Comparison of ENCODE assay signal across 11 mouse cellular contexts in the genomic region with DNA sequence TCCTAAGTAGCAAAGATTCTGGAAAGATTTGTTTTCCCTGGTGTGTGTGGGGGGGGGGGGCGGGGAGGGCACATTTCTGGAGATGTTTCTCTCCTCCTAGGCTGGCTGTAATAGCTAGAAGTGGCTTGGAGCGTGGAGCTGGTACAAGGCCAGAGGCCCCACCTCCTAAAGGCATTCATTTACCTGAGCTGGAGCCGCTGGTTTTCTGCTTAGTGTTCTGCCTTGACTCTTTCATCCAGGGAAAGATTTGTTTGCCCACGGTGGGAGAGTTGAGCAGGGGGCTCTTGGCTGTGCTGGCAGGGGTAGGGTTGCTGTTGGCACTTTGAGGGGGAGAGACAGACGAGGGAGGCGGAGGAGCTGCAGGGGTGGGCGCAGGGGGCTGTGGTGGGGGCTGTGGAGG. TPM values are rescaled to one million over a fixed set of nuclear protein-coding genes. Genes with fewer than 3 reads are reported as not detected.
DNase-seq lines count a peak whose midpoint lies in the region; ATAC-seq and TF ChIP-seq lines count a peak whose summit lies in the region.
"Had no signal": no experiment of that assay in that cellular context is flagged by ENCODE, and none has a peak within 500 bp of the region (broad histone marks: within the 10 kb centered on the region; RNA-seq: fewer than 3 reads in every experiment).

No protein-coding gene starts in this region.

- no peak overlapping the region for H3K4me3 ChIP-seq in forebrain, embryonic 11.5 days (ENCODE audit: low read depth, low read length)
- no peak overlapping the region for H3K4me3 ChIP-seq in forebrain, embryonic 15.5 days
- H3K4me3 ChIP-seq in midbrain, postnatal 0 days (ENCODE audit: low read depth, low read length), result no peak overlapping the region
- no peak overlapping the region for H3K4me3 ChIP-seq in midbrain, embryonic 14.5 days (replicated peaks; ENCODE audit: low read depth, low read length)
- peak overlapping the region; percentile 37 for H3K4me3 ChIP-seq in limb, embryonic 14.5 days (replicated peaks; ENCODE audit: low read length)

- 3% methylated on average over 7 of the region's 7 CpGs for WGBS in forebrain, embryonic 11.5 days
- WGBS in forebrain, embryonic 15.5 days, result 3% methylated on average over 7 of the region's 7 CpGs
- 5% methylated on average over 7 of the region's 7 CpGs for WGBS in midbrain, postnatal 0 days
- WGBS in midbrain, embryonic 14.5 days, result 2% methylated on average over 7 of the region's 7 CpGs
- WGBS in limb, embryonic 14.5 days, result 23% methylated on average over 6 of the region's 7 CpGs

- TF ChIP-seq POLR2A in limb, embryonic 14.5 days (IDR thresholded peaks at IDR 0.05; ENCODE audit: borderline replicate concordance, extremely low read depth, insufficient read depth, insufficient read length), result no peak

- peak; percentile 48 for DNase-seq in forebrain, embryonic 11.5 days (ENCODE audit: low spot score)
- DNase-seq in midbrain, postnatal 0 days (ENCODE audit: low spot score), result no peak
- no peak for DNase-seq in midbrain, embryonic 14.5 days
- no peak for DNase-seq in limb, embryonic 14.5 days (ENCODE audit: low spot score)
- no peak for DNase-seq in adrenal gland, postnatal 10 days
- no peak for DNase-seq in thymus, adult 18-20 months
- no peak for DNase-seq in ovary, adult 18-20 months (ENCODE audit: low spot score)
- DNase-seq: layer of hippocampus, postnatal 36 days had no signal

- H3K4me1 ChIP-seq in forebrain, embryonic 11.5 days (replicated peaks; ENCODE audit: control insufficient read depth, insufficient read depth, low read length), result 0 out of 2 replicates have a peak, but pooled peaks cover 3% of the 10 kb centered on the region
- peaks cover 6% of the 10 kb centered on the region; the same call in 1 of the 2 replicates for H3K4me1 ChIP-seq in forebrain, embryonic 15.5 days
- H3K4me1 ChIP-seq in midbrain, postnatal 0 days (ENCODE audit: insufficient read depth, low read length), result no peaks in the 10 kb centered on the region
- no peaks in the 10 kb centered on the region for H3K4me1 ChIP-seq in midbrain, embryonic 14.5 days (ENCODE audit: control insufficient read depth, insufficient read depth, low read length)
- peaks cover 31% of the 10 kb centered on the region for H3K4me1 ChIP-seq in limb, embryonic 14.5 days (ENCODE audit: control insufficient read depth, insufficient read depth, low read length)

- H3K36me3 ChIP-seq in forebrain, embryonic 11.5 days (ENCODE audit: control insufficient read depth, insufficient read depth, low read length), result no peaks in the 10 kb centered on the region
- no peaks in the 10 kb centered on the region for H3K36me3 ChIP-seq in forebrain, embryonic 15.5 days
- H3K36me3 ChIP-seq in midbrain, postnatal 0 days (ENCODE audit: insufficient read depth, low read length), result no peaks in the 10 kb centered on the region
- no peaks in the 10 kb centered on the region for H3K36me3 ChIP-seq in midbrain, embryonic 14.5 days (ENCODE audit: control insufficient read depth, insufficient read depth, low read length)
- peaks cover 20% of the 10 kb centered on the region for H3K36me3 ChIP-seq in limb, embryonic 14.5 days (ENCODE audit: control insufficient read depth, insufficient read depth, low read length)
- H3K36me3 ChIP-seq: midbrain, embryonic 12.5 days had no signal

- ATAC-seq in forebrain, embryonic 11.5 days (replicated peaks; ENCODE audit: low FRiP score), result no peak
- no peak for ATAC-seq in forebrain, embryonic 15.5 days (replicated peaks)
- no peak for ATAC-seq in midbrain, postnatal 0 days (ENCODE audit: low FRiP score)
- ATAC-seq in midbrain, embryonic 14.5 days (ENCODE audit: low FRiP score, low TSS enrichment), result no peak
- ATAC-seq in limb, embryonic 14.5 days (ENCODE audit: low FRiP score, low read depth), result no peak

- H3K9me3 ChIP-seq in forebrain, embryonic 11.5 days (ENCODE audit: control insufficient read depth, low read length), result no peaks in the 10 kb centered on the region
- no peaks in the 10 kb centered on the region for H3K9me3 ChIP-seq in forebrain, embryonic 15.5 days
- H3K9me3 ChIP-seq in midbrain, postnatal 0 days (ENCODE audit: low read length), result no peaks in the 10 kb centered on the region
- no peaks in the 10 kb centered on the region for H3K9me3 ChIP-seq in midbrain, embryonic 14.5 days (ENCODE audit: control insufficient read depth, low read length)
- H3K9me3 ChIP-seq in limb, embryonic 14.5 days (ENCODE audit: control insufficient read depth, low read length), result no peaks in the 10 kb centered on the region
- H3K9me3 ChIP-seq: midbrain, embryonic 12.5 days had no signal

- H3K27me3 ChIP-seq in forebrain, embryonic 11.5 days (ENCODE audit: control insufficient read depth, insufficient read depth, low read length), result peaks cover 96% of the 10 kb centered on the region
- H3K27me3 ChIP-seq in forebrain, embryonic 15.5 days, result peaks cover 95% of the 10 kb centered on the region
- peaks cover 76% of the 10 kb centered on the region for H3K27me3 ChIP-seq in midbrain, postnatal 0 days (ENCODE audit: insufficient read depth, low read length)
- H3K27me3 ChIP-seq in midbrain, embryonic 14.5 days (ENCODE audit: control insufficient read depth, insufficient read depth, low read length), result peaks cover 91% of the 10 kb centered on the region
- H3K27me3 ChIP-seq in limb, embryonic 14.5 days (ENCODE audit: control insufficient read depth, insufficient read depth, low read length), result peaks cover 71% of the 10 kb centered on the region

- H3K9ac ChIP-seq in forebrain, embryonic 11.5 days (ENCODE audit: low read length), result no peak overlapping the region
- H3K9ac ChIP-seq in forebrain, embryonic 15.5 days (replicated peaks), result no peak overlapping the region
- no peak overlapping the region for H3K9ac ChIP-seq in midbrain, postnatal 0 days (replicated peaks; ENCODE audit: low read length, poor library complexity, severe bottlenecking)
- H3K9ac ChIP-seq in midbrain, embryonic 14.5 days (replicated peaks; ENCODE audit: low read length), result no peak overlapping the region
- H3K9ac ChIP-seq in limb, embryonic 14.5 days (ENCODE audit: low read depth, low read length, severe bottlenecking), result no peak overlapping the region; the same call in 1 of the 2 replicates
- H3K9ac ChIP-seq: midbrain, embryonic 12.5 days had no signal

- H3K4me2 ChIP-seq in forebrain, embryonic 11.5 days (ENCODE audit: low read depth, low read length, severe bottlenecking), result no peak overlapping the region
- no peak overlapping the region for H3K4me2 ChIP-seq in forebrain, embryonic 15.5 days (replicated peaks)
- 0 out of 2 replicates have a peak overlapping the region, but pooled peaks have one; percentile 7 for H3K4me2 ChIP-seq in midbrain, postnatal 0 days (ENCODE audit: low read depth, low read length, poor library complexity, severe bottlenecking)
- H3K4me2 ChIP-seq in midbrain, embryonic 14.5 days (ENCODE audit: low read length), result no peak overlapping the region
- peak overlapping the region; percentile 56 for H3K4me2 ChIP-seq in limb, embryonic 14.5 days (replicated peaks; ENCODE audit: low read depth, low read length, severe bottlenecking)

- no peak for TF ChIP-seq CTCF in midbrain, postnatal 0 days (IDR thresholded peaks at IDR 0.05)

- H3K27ac ChIP-seq in forebrain, embryonic 11.5 days (ENCODE audit: low read depth, low read length), result no peak overlapping the region
- H3K27ac ChIP-seq in forebrain, embryonic 15.5 days (replicated peaks), result no peak overlapping the region
- H3K27ac ChIP-seq in midbrain, postnatal 0 days (ENCODE audit: low read depth, low read length), result no peak overlapping the region
- no peak overlapping the region for H3K27ac ChIP-seq in midbrain, embryonic 14.5 days (replicated peaks; ENCODE audit: low read depth, low read length)
- no peak overlapping the region for H3K27ac ChIP-seq in limb, embryonic 14.5 days (replicated peaks; ENCODE audit: low read depth, low read length)
- H3K27ac ChIP-seq: midbrain, embryonic 12.5 days had no signal

RNA-seq across cellular contexts. Expression of a gene that starts 5.4 kb away (rescaled TPM):
- polyA plus RNA-seq in forebrain, embryonic 11.5 days (2014; fragmentation: Nextera tagmentation; extraction: Ambion mirVana), result not detected in 2 replicates
- polyA plus RNA-seq in forebrain, embryonic 15.5 days (2015; fragmentation: Nextera tagmentation; extraction: Ambion mirVana), result not detected in 2 replicates
- not detected in 2 replicates for total RNA-seq in midbrain, postnatal 0 days (2014; rRNA removed)
- polyA plus RNA-seq in midbrain, postnatal 0 days (2015; fragmentation: Nextera tagmentation; extraction: Ambion mirVana), result not detected in 2 replicates
- polyA plus RNA-seq in midbrain, embryonic 14.5 days (2014; fragmentation: Nextera tagmentation; extraction: Ambion mirVana), result not detected in 2 replicates
- polyA plus RNA-seq in limb, embryonic 14.5 days (2012; rRNA removed), result 0.27 and 0.44 TPM in 2 replicates
- 0.29 and 0.70 TPM in 2 replicates for polyA plus RNA-seq in limb, embryonic 14.5 days (2014; fragmentation: Nextera tagmentation; extraction: Ambion mirVana)
- total RNA-seq in adrenal gland, postnatal 10 days (2021), result under 1 TPM; 0.27 to 0.94 TPM
- total RNA-seq: layer of hippocampus, postnatal 36 days had no signal
- polyA plus RNA-seq: midbrain, embryonic 12.5 days; spleen, adult 2 months had no signal

RNA-seq across cellular contexts. Expression of a gene that starts 7.3 kb away (rescaled TPM):
- polyA plus RNA-seq in forebrain, embryonic 11.5 days (2014; fragmentation: Nextera tagmentation; extraction: Ambion mirVana), result not detected in 2 replicates
- not detected in 2 replicates for polyA plus RNA-seq in forebrain, embryonic 15.5 days (2015; fragmentation: Nextera tagmentation; extraction: Ambion mirVana)
- total RNA-seq in midbrain, postnatal 0 days (2014; rRNA removed), result 1.6 and 3.0 TPM in 2 replicates
- not detected in 2 replicates for polyA plus RNA-seq in midbrain, postnatal 0 days (2015; fragmentation: Nextera tagmentation; extraction: Ambion mirVana)
- polyA plus RNA-seq in midbrain, embryonic 14.5 days (2014; fragmentation: Nextera tagmentation; extraction: Ambion mirVana), result 0.12 and 0.20 TPM in 2 replicates
- polyA plus RNA-seq in limb, embryonic 14.5 days (2012; rRNA removed), result 3.1 and 3.6 TPM in 2 replicates
- polyA plus RNA-seq in limb, embryonic 14.5 days (2014; fragmentation: Nextera tagmentation; extraction: Ambion mirVana), result 0.80 and 1.0 TPM in 2 replicates
- total RNA-seq in adrenal gland, postnatal 10 days (2021), result 1 to 10 TPM; 2.3 to 5.1 TPM
- total RNA-seq: layer of hippocampus, postnatal 36 days had no signal

RNA-seq across cellular contexts. Expression of a gene that starts 13.8 kb away (rescaled TPM):
- polyA plus RNA-seq in forebrain, embryonic 11.5 days (2014; fragmentation: Nextera tagmentation; extraction: Ambion mirVana), result 0.43 TPM in 1 of 2 replicates, not detected in the other
- not detected in 2 replicates for polyA plus RNA-seq in forebrain, embryonic 15.5 days (2015; fragmentation: Nextera tagmentation; extraction: Ambion mirVana)
- 0.27 TPM in 1 of 2 replicates, not detected in the other for total RNA-seq in midbrain, postnatal 0 days (2014; rRNA removed)
- polyA plus RNA-seq in midbrain, postnatal 0 days (2015; fragmentation: Nextera tagmentation; extraction: Ambion mirVana), result 0.16 TPM in 1 of 2 replicates, not detected in the other
- 0.26 and 0.61 TPM in 2 replicates for polyA plus RNA-seq in midbrain, embryonic 14.5 days (2014; fragmentation: Nextera tagmentation; extraction: Ambion mirVana)
- 1.4 and 1.6 TPM in 2 replicates for polyA plus RNA-seq in limb, embryonic 14.5 days (2012; rRNA removed)
- polyA plus RNA-seq in limb, embryonic 14.5 days (2014; fragmentation: Nextera tagmentation; extraction: Ambion mirVana), result 1.4 and 1.7 TPM in 2 replicates
- total RNA-seq in adrenal gland, postnatal 10 days (2021), result 1 to 10 TPM in 1 of 2 experiments, under 1 TPM in 1; 0.91 to 1.2 TPM
- total RNA-seq: layer of hippocampus, postnatal 36 days had no signal

RNA-seq across cellular contexts. Expression of a gene that starts 19.6 kb away (rescaled TPM):
- not detected in 2 replicates for polyA plus RNA-seq in forebrain, embryonic 11.5 days (2014; fragmentation: Nextera tagmentation; extraction: Ambion mirVana)
- not detected in 2 replicates for polyA plus RNA-seq in forebrain, embryonic 15.5 days (2015; fragmentation: Nextera tagmentation; extraction: Ambion mirVana)
- total RNA-seq in midbrain, postnatal 0 days (2014; rRNA removed), result 0.22 TPM in 1 of 2 replicates, not detected in the other
- polyA plus RNA-seq in midbrain, postnatal 0 days (2015; fragmentation: Nextera tagmentation; extraction: Ambion mirVana), result not detected in 2 replicates
- polyA plus RNA-seq in midbrain, embryonic 14.5 days (2014; fragmentation: Nextera tagmentation; extraction: Ambion mirVana), result not detected in 2 replicates
- polyA plus RNA-seq in limb, embryonic 14.5 days (2012; rRNA removed), result 2.2 and 2.8 TPM in 2 replicates
- 0.57 and 1.0 TPM in 2 replicates for polyA plus RNA-seq in limb, embryonic 14.5 days (2014; fragmentation: Nextera tagmentation; extraction: Ambion mirVana)
- 10 to 100 TPM in 1 of 2 experiments, 1 to 10 TPM in 1; 8.0 to 11.4 TPM for total RNA-seq in adrenal gland, postnatal 10 days (2021)
- total RNA-seq: layer of hippocampus, postnatal 36 days had no signal
- polyA plus RNA-seq: midbrain, embryonic 12.5 days had no signal

RNA-seq across cellular contexts. Expression of a gene that starts 32.4 kb away (rescaled TPM):
- polyA plus RNA-seq in forebrain, embryonic 11.5 days (2014; fragmentation: Nextera tagmentation; extraction: Ambion mirVana), result not detected in 2 replicates
- not detected in 2 replicates for polyA plus RNA-seq in forebrain, embryonic 15.5 days (2015; fragmentation: Nextera tagmentation; extraction: Ambion mirVana)
- 10.4 TPM in 1 of 2 replicates, not detected in the other for total RNA-seq in midbrain, postnatal 0 days (2014; rRNA removed)
- polyA plus RNA-seq in midbrain, postnatal 0 days (2015; fragmentation: Nextera tagmentation; extraction: Ambion mirVana), result not detected in 2 replicates
- polyA plus RNA-seq in midbrain, embryonic 14.5 days (2014; fragmentation: Nextera tagmentation; extraction: Ambion mirVana), result not detected in 2 replicates
- polyA plus RNA-seq in limb, embryonic 14.5 days (2012; rRNA removed), result 11.0 and 12.3 TPM in 2 replicates
- 3.4 and 3.8 TPM in 2 replicates for polyA plus RNA-seq in limb, embryonic 14.5 days (2014; fragmentation: Nextera tagmentation; extraction: Ambion mirVana)
- total RNA-seq in adrenal gland, postnatal 10 days (2021), result 10 to 100 TPM; 28.0 to 28.2 TPM
- total RNA-seq: layer of hippocampus, postnatal 36 days had no signal
- polyA plus RNA-seq: midbrain, embryonic 12.5 days had no signal

Comparison
In these comparisons a context has a peak if more than half of its experiments do, and no peak if none do; other contexts are left out.
1. H3K4me2 ChIP-seq: peak in midbrain, postnatal 0 days (single experiment) and limb, embryonic 14.5 days (single experiment); none in forebrain, embryonic 11.5 days (single experiment), forebrain, embryonic 15.5 days (single experiment) and midbrain, embryonic 14.5 days (single experiment).